Mouse (Mus musculus): ENCODE measurements at regions not wholly inside any gene's neighbourhood (a gene's known extent, or its start where the extent isn't known, plus 50 kb on each side); places are given as distances from the start of the nearest gene placed in this dataset.

DNA sequence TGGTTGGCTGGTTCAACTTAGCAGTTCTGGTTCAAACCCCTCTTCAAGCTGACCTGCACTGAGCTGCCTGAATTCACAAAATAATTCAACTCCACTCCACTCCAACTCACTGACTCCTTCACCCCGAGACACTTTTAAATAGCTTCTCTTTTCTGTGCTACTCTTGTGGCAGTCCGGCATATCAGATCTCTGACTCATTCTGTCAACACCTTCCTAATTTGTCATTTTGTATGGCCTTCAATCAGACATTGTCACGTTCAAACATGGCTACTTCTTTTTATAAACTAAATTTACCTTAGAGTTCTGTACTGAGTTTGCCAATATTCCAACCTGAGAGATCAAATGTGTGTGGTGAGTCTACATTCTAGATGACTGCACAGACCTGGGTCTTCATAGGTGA lies 579.1 kb downstream of the Slitrk1 start:
- DNase-seq: no peak

DNA sequence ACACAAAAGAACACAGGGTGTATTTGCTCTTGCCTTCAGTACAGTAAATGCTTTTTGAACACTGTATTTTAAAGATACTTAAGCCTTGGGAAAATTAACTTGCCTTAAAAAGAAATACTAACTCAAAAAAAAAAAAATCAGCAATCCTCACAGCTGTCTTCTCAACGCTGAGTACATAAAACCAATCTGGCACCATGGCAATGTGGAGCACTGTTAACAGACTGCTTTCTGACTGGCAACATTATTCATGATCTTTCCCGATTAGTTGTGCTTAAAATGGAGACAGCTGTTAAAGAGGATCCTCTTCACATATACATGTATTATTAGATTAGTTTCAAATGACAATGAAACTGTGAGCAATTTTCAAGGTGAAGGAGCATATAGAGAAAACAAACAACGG lies 587.5 kb downstream of the Slitrk1 start:
- peak; percentile 45 for DNase-seq

DNA sequence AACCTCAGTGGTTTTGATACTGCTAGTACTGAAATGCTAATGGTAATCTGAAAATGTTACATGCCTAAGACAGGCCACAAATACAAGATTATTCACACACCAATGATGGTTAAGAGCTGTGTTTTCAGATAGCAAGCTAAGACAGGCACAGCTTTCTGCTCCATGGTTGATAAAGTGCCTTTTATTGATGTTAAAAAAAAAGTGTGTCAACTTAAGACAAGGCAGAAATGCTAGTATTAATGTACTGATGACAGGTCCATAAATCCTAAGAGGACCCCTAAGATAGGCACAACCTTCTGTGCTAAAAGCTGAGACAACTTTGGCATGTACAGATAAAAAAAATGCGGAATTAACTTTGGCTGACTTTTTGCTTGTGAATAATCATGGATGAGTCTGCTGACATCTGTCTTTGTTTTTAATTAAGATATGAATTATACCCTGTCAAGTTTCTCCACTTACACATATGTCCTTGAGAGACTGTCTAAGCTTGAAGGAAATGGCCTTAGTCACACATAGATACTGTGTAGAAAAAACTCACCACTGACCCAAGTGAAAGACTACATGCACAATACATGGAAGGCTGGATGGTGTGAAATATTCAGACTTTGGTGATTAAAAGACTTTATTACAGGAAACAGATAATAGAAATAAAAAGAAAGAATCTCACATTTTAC lies 590.5 kb downstream of the Slitrk1 start:
- DNase-seq: no peak

DNA sequence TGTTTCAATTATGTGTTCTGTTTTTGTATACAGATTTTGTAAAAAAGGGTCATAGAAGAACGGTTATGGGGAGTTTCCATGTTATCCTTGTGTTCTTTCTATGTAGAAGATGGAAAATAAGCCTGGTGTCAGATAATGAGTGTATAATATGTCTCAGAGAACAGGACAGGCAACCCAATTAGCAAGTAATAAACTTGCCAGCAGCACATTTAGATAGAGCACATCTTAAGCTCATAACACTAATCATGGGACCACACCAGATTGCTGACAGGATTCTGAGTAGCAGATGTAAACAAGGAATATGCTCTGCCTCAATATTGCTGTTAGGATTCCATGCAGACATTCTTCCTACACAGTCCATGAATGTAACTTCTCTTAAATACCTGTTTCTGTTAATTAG lies 606.3 kb downstream of the Slitrk1 start:
- DNase-seq: peak; percentile 5

DNA sequence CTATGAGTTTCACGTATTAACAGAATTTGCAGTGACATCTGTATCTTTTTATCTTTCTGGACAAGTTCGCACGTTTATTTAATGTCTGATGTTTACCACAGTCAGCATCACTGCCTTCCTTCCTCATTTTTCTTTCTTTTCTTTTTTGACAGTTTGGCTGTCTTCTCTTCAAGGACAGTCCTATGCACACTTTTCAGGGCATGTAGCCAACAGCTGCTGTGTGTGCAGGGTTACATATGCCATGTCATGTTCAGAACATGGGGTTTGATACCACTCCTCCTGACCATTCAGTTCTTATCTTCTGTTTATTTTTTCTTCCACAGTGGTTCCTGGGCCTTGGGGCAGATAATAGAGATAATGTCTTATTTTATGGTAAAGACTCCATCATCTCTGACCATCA lies 634.3 kb downstream of the Slitrk1 start:
- DNase-seq: no peak

GRCm38 (mm10) chr14:108261083-108261482 lies 652.9 kb downstream of the Slitrk1 start:
- no peak for DNase-seq

GRCm38 (mm10) chr14:108247365-108247764 lies 666.6 kb downstream of the Slitrk1 start:
- peak; percentile 83 for DNase-seq

- DNase-seq: no peak
These were observed 688.4 kb downstream of the Slitrk1 start for GRCm38 (mm10) chr14:108225483-108226124.

GRCm38 (mm10) chr14:108209246-108209645 lies 704.7 kb downstream of the Slitrk1 start:
- DNase-seq: no peak

GRCm38 (mm10) chr14:108199133-108199532 lies 714.8 kb downstream of the Slitrk1 start:
- DNase-seq: no peak

- no peak for DNase-seq
These were observed 733.0 kb downstream of the Slitrk1 start for GRCm38 (mm10) chr14:108180920-108181319.

- no peak for DNase-seq
These were observed 738.6 kb downstream of the Slitrk1 start for GRCm38 (mm10) chr14:108175275-108175860.

DNA sequence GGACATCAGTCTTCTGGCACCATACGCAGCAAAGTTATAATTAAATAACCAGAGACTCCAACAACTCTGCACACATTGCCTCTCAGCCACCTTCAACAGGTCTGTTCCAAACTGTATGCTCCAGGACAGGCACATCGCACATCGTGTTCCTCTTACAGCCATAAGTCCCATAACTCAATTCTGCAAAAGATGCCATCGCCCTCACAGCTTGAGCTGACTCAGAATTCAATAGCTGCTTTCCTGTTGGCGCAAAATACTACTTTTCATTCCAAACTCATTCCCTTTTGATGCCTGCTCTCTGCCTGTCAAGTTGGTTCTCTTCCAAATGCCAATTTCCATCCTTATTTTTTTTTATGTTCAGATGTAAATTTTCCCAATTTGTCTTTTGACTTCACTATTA lies 761.0 kb downstream of the Slitrk1 start:
- peak; percentile 70 for DNase-seq

GRCm38 (mm10) chr14:108123147-108123546 lies 790.8 kb downstream of the Slitrk1 start:
- DNase-seq: no peak

DNA sequence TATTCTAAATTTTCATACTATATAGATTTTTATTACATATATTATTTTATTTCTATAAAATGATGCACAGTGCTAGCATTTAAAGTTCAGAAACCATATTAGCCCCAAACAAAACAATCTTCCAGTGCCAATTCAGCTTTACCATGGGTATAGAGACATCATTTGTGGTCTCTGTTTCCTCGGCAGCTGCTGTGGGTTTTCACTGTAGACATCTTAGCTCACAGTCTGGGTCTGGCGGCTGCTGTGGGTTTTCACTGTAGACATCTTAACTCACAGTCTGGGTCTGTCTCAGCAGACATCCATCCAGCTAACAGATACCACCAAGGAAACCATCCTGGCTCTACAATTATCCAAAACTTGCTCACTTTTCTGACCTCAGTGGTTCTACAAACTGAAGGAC lies 808.9 kb downstream of the Slitrk1 start:
- DNase-seq: no peak

DNA sequence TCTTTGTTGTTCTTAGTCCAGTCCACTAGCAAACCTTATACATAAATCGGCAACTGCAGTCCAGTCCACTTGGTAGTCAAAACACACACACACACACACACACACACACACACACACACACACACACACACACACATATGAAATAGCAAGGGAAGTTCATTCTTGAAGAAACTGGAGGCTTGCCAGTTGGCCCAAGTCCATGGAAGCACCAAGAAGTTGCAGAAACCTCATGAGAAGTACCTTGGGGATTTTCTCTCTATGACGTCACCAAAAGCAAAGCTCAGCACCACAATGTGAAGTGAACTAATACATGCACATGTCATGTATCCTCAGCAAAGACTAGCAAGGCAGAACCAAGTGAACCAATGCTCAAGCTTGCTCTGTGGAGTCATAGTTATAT lies 823.0 kb downstream of the Slitrk1 start:
- no peak for DNase-seq

- DNase-seq: no peak
These were observed 864.0 kb downstream of the Slitrk1 start for GRCm38 (mm10) chr14:108049997-108050396.

- no peak for DNase-seq
These were observed 878.0 kb downstream of the Slitrk1 start for GRCm38 (mm10) chr14:108035959-108036358.

- DNase-seq: no peak
These were observed 879.8 kb downstream of the Slitrk1 start for GRCm38 (mm10) chr14:108034162-108034561.

DNA sequence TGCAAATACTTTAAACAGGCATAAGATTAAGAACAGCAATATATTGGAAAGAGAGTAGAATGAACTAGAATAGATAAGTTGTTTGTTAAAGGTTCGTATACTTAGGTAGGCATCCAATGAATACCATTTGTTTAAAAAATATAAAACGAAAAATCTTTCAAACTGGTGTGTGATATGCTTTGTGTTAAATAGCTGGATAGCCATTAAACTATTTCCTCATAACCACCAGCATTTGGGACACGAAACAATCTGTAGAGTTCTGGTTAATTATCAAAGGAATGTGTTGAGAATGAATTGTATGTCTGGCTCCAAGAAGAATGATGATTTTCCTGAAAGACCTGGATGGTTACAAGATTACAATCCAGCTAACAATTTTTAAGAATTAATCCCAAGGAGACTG lies 891.4 kb downstream of the Slitrk1 start:
- no peak for DNase-seq

DNA sequence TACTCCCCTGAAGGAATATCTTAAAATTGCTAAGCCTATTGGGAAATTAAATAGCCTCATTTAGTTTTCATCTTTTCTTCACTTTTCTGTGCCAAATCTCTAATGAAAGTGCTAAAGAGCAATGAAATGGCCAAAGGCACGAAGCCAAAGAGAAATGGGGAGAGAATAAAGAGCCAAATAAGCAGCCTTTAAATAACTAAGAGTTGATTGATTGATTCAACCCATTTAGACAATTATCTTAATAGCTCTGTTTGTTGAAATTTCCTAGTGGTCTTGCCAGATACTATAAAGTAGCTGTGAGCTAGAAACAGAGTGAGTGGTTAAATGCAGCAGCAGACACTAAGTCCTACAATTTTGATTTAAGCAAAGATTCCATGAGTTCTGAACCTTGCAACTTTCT lies 891.9 kb downstream of the Slitrk1 start:
- DNase-seq: no peak

DNA sequence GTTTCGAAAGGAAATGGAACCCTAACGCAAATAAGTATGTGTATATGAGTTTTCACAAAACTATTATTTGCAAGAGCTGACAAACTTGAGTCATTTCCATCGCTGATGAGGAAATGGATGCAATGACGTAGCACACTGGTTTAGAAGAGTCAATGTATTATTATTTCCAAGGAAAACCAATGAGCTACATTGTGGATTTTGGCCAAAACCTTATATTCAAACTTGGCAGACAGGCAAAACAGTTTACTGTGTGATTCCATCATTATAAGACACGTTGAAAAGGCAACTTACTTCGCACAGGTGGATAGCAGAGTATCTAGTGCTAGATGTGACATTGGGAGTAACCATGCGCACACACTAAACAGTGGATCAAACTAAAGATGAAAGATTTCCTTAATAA lies 892.6 kb downstream of the Slitrk1 start:
- no peak for DNase-seq

DNA sequence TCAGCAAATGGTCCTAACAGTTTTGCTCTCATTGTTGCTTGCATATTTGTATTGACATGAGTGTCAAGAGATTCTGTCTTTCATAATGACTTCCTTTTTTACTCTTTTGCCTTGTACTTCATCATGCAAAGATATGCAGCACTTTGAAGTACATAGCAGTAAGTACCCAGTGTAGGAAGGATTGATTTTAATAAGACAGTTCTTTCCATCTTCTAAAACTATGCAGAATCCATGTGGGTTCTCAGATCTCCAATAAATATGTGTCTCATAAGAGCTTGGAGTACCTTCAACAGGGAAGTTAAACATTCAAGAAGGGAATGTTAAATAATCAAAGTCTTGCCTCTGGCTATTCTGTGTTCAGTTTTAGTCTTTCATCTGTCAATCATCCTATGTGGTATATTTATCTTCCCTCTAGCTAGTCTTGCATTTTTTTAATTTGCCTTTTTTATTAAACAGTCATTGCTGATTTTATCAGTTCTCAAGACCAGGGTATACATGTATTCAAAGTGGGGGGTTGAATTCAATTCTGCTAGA lies 926.1 kb downstream of the Slitrk1 start:
- DNase-seq: no peak

GRCm38 (mm10) chr14:107978141-107978540 lies 935.8 kb downstream of the Slitrk1 start:
- DNase-seq: no peak

Data from layer of hippocampus, adult 9-11 months (tissue).